Mouse (Mus musculus) layer of hippocampus, postnatal 36 days (tissue): ENCODE measurements around the gene Smim27. TPM values are rescaled to one million over a fixed set of nuclear protein-coding genes. Genes with fewer than 3 reads are reported as not detected.

Source experiments
- total RNA-seq, 2 experiments: library from RNA; stranded (reverse); gene quantifications; 2 replicates each; pipeline ENCODE4 v1.2.3; 2021

Gene Smim27
- total RNA-seq, 2 experiments from 2014 or later = 12.9 to 14.9 TPM

Other genes starting within 250 kb of the Smim27 start
- 10 to 100 TPM; 30.6 to 35.6 TPM for gene Aco1, start 126.5 kb upstream of the Smim27 start, total RNA-seq
- 1 to 10 TPM; 3.5 TPM for gene Ddx58, start 29.8 kb upstream of the Smim27 start, total RNA-seq
- gene Topors, start 271 bp downstream of the Smim27 start, total RNA-seq = 10 to 100 TPM; 20.9 to 21.3 TPM
- 100 to 1,000 TPM; 171 to 194 TPM for gene Ndufb6, start 9.8 kb downstream of the Smim27 start, total RNA-seq
- gene Tmem215, start 202.6 kb downstream of the Smim27 start, total RNA-seq = 1 to 10 TPM; 5.8 to 8.4 TPM